Mouse (Mus musculus) testis, adult 2 months (tissue): ENCODE data around the gene Ccdc70.

ENCODE experiments used
- CTCF ChIP-seq: fragments of 200-500 bp; IDR thresholded peaks from 2 replicates; pipeline ENCODE4 v1.5.1; 2012; ENCODE audit warnings: low read depth, mild to moderate bottlenecking, inconsistent platforms, low read length, moderate library complexity; ENCODE audit not compliant: control insufficient read depth, insufficient read depth, insufficient replicate concordance
- POLR2A ChIP-seq: fragments of 200-500 bp; IDR thresholded peaks from 2 replicates; pipeline ENCODE4 v1.6.1; 2012; ENCODE audit warnings: low read depth, mild to moderate bottlenecking, inconsistent platforms, low read length, moderate library complexity; ENCODE audit not compliant: control insufficient read depth

GRCm38 (mm10) chr8:22004750-22005522 lies 35.4 kb downstream of the Ccdc70 start:
- no peak for TF ChIP-seq CTCF
- no peak for TF ChIP-seq POLR2A
